Mouse (Mus musculus) embryonic fibroblast, embryonic 13.5 days (primary cell): ENCODE results near the gene Syndig1.

Experiments
- CTCF ChIP-seq: IDR thresholded peaks from 2 replicates; pipeline ENCODE4 v1.5.1; 2011; ENCODE audit warnings: mild to moderate bottlenecking, control low read depth, low read length, moderate library complexity, borderline replicate concordance; ENCODE audit not compliant: insufficient read depth
- POLR2A ChIP-seq: IDR thresholded peaks from 2 replicates; pipeline ENCODE4 v1.6.1; 2011; ENCODE audit warnings: low read depth, mild to moderate bottlenecking, control low read depth, low read length, moderate library complexity

- TF ChIP-seq CTCF (no peak), POLR2A (no peak)
These were observed 2.6 kb downstream of the Syndig1 start for GRCm38 (mm10) chr2:149831459-149832245.
